Mouse (Mus musculus) kidney, postnatal 25 days (tissue): ENCODE measurements around the gene Cyth2.
A peak's percentile ranks its signal among the peaks of the same experiment; 100 is the strongest.

Experiments used
- DNase-seq, 2 experiments: peaks; one replicate each; pipeline ENCODE4 v3.0.0; 2021; ENCODE audit warnings: mixed read lengths in 2 of 2

Cyth2 gene

DNA sequence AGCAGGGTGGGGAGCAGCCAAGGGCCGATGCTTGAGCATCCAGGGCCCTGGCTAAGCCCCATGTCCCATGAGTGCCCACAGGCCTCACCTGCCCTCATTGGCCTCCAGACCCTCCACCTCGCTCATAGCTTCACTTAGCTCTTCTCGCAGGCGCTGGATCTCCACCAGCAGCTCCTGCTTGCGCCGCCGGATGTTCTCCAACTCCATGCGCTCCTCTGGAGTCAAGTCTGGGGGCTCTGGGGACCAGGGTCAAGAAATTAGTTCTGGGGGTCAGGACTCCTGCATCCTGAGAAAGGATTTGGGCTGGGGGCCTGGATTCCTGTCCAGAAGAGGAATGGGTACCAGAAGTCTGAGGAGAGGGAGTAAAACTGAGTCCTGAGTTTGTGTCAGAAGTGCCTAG is 1.5 kb downstream of the Cyth2 start:
- DNase-seq, result no peak

DNA sequence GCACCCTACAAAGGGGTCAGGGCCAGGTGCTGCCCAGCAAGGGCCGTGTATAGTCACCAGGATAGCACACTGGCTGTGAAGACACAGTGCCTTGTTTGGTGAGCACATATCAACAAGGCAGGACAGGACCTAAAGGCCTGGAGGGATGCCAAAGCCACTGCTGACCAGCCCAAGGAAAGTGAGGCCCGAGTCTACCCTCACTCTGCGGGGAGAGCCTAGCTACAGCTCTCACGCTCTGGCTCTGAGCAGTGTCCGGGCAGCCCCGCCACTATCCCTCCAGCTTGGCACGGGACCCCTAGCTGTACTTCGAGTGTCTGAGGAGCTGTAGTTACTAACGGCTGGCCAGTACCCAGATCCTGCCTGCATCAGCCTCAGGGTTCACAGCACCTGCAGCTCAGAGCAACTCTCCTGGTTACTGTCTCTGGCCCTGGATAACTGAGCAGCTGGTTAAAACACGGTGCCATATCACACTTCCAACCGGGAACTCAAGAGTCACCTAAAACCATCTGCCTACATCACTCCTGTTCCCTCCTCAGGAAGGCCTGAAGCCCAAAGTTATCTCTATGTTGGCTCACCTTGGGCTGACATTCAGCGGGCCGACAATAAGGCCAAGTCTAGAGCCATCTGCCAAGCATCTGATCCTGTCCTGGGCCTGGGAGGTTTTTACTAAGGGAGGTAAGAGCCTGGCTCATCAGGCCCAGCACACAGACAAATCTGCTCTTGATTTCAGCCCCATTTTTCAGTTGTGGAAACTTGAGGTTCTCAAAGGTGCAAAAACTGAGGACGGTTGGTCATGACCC is 4.9 kb downstream of the Cyth2 start:
- DNase-seq, result no peak

DNA sequence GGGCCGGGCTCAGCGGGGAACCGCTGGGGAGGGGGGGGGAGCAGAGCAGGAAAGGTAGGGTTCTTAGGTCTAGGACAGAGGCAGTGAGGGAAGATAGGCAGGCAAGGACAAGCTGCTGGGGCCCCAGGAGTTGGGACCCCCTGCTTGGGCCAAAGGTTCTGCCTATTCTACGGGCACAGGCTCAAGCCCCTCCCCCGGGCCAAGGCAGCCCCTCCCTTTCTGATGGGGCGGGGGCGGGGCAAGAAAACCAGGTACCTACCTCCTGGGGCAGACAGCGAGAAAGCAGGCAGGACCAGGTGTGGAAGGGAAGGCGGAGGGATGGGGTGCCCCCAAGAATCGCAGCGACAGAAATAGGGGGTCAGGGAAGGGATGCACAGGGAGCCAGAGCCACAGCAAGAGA is 5.9 kb downstream of the Cyth2 start:
- DNase-seq, result no peak

DNA sequence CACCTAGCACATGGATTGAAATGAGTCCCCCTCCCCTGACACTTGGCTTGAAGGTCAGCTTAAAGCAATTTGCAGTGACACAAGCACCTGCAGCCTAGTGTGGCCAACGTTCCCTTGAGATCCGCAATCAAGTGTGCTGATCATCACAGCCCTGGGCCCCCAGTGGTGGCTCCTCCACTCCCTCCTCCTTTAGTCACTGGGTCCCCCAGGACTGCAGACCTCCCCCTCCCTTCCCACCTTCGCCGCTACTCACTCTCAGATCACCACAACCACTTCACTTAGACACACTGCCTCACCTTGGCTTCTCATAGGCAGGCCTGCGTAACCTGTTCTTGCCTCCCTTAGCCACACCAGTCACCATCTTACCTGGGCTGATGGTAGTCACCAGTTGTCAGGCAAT is 8.4 kb downstream of the Cyth2 start:
- no peak for DNase-seq

DNA sequence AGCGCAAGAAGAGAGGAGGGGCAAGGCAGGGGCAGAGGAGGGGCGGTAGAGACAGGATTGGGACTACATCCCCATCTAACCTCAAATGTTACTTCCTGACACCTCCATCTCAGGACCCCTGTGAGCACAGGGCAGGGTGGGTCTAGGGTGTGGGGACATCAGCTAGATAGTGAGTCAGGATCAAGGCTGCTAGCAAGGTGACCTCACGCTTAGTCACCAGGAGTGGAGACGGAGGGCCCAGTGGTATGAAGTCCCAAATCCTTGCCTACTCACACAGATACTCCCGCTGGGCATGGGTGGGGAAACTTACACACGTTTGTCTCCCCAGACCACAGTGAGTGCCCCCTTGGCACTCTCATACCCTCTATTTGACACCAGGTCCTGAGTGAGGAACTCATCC is 11.8 kb downstream of the Cyth2 start:
- DNase-seq, result no peak

DNA sequence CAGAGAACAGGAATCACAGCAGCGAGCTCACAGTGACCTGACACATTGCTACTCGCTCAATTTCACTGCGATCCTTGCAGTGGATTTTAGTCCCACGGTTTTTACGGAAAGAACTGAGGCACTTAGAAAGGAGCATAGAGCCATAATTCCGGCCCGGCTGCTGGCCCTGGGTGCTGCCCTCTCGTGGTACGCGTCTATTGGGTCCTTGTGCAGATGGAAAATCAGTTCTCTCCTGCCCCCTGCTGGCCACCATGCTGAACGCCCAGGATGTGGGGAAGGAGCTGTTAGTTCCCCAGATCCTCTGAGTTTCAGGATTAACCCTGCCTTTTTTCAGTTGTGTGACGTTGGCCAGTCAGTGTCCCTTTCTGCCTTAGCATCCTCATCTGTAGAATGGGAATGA is 13.0 kb downstream of the Cyth2 start:
- DNase-seq, result peak; percentile 92 to 98

DNA sequence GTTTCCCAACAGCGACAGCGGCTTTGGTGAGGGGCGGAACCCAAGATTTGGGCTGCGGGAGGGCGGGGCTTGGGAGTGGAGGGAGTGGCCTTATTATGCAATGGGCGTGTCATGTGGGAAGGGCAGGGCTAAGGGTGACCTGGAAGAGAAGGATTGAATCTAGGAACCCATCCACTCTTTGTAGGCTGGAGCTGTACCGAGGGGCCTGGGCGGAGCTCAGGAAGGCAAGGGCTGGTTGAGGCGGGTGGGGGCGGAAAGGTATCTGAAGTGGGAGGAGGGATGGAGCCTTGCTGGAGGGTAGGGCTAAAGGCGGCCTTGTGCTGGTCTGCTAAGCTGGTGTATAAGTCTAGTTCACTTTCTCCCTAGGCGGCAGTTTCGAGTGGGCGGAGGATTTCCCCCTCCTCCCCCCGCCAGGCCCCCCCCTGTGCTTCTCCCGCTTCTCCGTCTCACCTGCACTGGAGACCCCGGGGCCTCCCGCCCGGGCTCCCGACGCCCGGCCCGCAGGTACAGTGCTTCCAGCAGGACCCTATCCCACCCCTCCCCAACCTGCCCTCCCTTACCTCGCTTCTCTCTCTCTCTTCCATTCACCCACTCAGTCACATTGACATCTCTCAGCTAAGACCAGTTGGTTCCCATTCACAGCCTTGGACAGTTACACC is 13.7 kb downstream of the Cyth2 start:
- DNase-seq, result peak; percentile 51 to 81

DNA sequence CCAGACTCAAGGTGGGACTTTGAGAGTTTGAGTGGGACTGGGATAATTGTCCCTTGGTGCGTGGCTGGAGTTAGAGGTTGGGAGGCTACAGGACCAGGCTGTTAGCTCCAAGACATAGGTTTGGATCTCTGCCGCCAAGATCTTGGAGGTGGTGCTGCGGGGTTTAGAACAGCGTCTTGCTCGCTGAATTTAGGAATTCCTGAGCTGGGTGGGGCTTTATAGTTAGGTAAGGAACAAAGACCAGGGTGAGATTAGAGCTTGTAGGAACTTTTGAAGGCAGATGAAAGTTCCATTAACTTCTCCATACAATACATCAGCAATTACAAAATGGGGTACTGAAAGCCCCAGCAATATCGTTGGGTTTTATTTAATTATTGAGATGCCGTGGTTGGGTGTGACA is 14.4 kb downstream of the Cyth2 start:
- DNase-seq, result no peak

DNA sequence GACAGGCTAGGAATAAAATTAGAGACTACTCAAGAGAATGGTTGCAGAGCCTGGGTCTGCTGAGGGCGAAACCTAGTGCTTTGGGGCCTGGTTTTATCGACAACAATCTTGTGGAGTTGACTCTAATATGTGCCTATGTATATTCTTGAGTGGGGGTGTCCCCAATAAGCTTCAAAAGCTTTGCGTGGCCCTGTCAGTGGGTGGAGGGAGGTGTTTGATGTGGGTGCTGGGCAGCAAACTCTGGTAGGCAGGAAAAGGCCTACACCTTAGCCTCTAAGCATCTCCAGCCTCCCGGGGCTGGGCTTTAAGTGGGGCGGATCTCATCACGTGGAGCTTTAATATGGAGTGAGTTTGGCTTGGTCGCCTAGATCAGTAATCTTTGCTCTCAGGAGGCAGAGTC is 15.4 kb downstream of the Cyth2 start:
- no peak for DNase-seq

DNA sequence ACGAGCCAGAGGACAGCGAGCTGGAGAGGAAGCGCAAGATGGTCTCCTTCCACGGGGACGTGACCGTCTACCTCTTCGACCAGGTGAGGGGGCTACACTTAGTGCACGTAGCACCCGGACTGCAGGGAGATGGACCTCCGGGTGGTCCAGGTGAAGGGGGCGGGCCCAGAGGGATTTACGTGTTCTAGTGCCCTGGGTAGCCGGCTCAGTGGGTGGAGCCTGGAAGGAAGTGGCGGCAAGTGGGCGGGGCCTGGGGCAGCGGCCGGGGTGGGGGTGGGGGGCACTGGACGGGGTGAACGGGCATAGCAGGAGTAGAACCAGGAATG is 15.9 kb downstream of the Cyth2 start:
- peak; percentile 74 to 81 for DNase-seq

DNA sequence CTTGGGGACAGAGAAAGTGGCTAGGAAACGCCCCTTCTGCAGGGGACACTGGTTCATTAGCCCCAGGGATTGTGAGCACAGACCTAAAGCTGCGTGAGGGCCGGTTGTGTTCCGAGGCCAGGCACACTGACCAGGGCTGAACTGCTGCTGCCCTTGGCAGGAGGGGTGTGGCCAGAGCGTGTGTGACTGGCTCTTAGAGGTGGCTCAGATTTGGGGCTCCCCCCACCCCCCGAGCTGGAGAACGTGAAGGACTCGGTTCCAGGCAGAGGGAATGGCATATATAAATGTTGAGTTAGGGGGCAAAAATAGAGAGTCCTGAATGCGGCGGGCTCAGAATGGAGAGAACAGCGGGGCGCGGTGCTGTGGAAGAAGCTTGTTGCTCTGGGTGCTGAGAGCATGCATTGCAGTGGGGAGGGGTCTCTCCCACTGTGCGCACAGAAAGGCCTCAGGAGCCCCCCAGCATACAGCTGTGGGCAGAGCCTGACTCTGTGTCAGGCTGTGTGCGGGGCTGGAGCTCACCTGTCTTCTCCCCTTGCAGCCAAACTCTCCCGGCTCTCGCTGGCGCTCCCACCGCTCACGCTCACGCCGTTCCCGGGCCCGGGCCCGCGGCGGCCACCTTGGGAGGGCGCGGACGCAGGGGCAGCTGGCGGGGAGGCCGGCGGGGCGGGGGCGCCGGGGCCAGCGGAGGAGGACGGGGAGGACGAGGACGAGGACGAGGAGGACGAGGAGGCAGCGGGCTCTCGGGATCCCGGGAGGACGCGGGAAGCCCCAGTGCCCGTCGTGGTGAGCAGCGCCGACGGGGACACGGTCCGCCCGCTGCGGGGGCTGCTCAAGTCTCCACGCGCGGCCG is 16.5 kb downstream of the Cyth2 start:
- peak; percentile 39 to 70 for DNase-seq

DNA sequence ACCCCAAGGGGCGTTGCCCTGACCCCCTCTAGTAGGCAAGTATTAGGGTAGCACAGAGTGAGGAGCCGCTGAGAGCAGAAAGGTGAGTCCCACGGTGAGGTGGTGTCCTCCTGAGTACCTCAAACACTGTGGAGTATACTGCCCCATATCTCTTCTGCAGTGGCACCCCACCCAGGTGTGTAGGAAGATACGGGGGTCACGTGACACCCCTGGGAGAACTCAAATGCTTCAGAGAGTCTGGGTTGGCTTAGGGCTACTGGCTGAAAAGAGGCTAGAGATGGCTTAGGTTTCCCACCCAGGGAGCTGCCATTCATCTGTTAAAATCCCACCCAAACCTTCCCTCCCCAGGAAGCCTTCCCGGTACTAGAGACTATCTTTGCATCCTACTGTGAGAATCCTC is 17.4 kb downstream of the Cyth2 start:
- DNase-seq, result no peak

DNA sequence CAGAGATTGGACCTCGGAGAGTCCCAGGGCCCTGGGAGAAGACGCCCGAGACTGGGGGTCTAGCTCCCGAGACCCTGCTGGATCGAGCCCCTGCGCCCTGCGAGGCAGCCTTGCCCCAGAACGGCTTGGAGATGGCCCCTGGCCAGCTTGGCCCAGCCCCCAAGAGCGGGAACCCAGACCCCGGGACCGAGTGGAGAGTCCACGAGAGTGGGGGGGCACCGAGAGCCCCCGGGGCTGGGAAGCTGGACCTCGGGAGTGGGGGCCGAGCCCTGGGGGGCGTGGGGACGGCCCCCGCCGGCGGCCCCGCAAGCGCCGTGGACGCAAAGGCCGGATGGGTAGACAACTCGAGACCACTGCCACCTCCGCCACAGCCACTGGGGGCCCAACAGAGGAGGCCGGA is 19.4 kb downstream of the Cyth2 start:
- DNase-seq, result no peak

DNA sequence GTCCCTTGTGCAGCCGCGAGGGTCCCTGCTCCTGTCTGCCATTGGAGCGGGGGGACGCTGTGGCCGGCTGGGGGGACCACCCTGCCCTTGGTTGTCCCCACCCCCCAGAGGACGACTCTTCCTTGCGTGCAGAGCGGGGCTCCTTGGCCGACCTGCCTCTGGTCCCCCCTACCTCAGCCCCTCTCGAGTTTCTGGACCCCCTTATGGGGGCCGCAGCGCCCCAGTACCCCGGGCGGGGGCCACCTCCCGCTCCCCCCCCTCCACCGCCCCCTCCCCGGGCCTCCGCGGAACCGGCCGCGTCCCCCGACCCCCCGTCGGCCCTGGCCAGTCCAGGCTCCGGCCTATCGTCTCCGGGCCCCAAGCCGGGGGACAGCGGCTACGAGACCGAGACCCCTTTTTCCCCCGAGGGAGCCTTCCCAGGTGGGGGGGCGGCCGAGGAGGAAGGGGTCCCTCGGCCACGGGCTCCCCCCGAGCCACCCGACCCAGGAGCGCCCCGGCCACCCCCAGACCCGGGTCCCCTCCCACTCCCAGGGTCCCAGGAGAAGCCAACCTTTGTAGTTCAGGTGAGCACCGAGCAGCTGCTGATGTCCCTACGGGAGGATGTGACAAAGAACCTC is 20.3 kb downstream of the Cyth2 start:
- DNase-seq, result no peak

DNA sequence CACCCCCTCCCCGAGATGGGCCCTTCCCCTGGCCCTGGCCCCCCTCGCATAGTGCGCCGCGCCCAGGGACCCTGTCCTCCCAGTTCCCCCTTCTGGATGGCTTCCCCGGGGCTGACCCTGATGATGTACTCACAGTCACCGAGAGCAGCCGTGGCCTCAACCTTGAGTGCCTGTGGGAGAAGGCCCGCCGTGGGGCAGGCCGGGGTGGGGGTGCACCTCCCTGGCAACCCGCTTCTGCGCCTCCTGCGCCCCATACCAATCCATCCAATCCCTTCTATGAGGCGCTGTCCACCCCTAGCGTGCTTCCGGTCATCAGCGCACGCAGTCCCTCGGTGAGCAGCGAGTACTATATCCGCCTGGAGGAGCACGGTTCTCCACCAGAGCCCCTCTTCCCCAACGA is 21.1 kb downstream of the Cyth2 start:
- DNase-seq, result no peak

DNA sequence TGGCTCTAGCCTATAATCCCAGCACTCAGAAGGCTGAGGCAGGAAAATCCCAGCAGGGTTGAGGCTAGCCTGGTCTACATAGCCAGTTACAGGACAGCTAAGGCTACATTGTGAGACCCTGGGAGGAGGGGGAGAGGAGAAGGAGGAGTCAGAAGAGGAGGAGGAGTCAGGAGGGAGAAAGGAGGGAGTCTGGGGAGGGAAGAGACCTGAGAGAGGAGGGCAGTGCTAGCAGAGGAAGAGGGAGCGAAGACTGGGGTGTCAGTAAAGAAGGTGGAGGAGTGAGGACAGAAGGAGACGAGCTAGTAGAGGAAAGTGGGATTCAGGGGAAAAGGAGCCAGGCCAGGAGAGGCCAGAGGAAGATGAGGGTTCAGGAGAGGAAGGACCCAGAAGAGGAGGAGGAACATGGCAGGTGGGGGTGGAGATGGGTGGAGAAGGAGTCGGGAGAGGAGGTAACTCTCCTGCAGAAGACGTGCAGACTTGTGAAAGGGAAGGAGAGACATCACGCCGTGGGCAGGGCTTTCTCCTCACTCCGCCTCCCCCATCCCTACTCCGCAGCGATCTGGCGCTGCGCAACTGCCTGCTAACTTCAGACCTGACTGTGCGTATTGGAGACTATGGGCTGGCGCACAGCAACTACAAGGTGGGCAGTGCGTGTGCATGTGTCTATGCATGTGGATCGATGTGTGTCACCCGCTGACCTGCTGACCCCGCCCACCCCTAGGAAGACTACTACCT is 22.5 kb downstream of the Cyth2 start:
- DNase-seq, result no peak

DNA sequence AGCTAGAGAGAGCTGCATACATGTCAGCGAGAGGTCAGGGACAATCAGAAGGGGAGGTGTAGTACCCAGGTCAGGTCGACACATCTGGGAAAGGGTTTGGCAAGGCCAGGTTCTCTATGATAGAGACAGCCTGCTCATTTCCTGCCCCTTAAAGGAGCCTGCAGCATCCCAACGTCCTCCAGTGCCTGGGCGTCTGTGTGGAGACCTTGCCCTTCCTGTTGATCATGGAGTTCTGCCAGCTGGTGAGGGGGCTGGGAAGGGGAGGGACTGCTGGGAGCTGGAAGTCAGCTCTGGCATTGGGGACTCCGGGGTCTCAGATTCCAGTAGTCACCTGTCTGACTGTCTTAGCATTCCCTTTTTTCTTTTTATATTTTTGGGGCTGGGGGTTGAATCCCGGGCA is 23.7 kb downstream of the Cyth2 start:
- peak; percentile 50 to 76 for DNase-seq

DNA sequence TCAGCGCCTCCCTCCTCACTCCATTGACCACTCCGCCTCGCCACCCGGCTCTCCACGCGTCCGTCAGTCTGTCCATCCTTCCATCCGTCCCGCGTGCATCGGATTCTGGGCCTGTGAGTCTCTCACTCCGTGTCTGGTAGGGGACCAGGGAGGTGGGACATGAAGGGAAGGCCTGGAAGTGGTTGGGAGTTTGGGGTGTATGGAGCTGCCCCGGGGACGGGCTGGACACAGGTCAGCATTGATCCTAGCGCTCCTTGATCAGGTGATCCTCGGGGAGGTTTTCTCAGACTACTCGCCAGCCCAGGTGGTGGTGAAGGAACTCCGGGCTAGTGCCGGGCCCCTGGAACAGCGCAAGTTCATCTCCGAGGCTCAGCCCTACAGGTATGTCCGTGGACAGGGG is 26.7 kb downstream of the Cyth2 start:
- DNase-seq, result peak in 1 of 2 experiments; percentile 31

DNA sequence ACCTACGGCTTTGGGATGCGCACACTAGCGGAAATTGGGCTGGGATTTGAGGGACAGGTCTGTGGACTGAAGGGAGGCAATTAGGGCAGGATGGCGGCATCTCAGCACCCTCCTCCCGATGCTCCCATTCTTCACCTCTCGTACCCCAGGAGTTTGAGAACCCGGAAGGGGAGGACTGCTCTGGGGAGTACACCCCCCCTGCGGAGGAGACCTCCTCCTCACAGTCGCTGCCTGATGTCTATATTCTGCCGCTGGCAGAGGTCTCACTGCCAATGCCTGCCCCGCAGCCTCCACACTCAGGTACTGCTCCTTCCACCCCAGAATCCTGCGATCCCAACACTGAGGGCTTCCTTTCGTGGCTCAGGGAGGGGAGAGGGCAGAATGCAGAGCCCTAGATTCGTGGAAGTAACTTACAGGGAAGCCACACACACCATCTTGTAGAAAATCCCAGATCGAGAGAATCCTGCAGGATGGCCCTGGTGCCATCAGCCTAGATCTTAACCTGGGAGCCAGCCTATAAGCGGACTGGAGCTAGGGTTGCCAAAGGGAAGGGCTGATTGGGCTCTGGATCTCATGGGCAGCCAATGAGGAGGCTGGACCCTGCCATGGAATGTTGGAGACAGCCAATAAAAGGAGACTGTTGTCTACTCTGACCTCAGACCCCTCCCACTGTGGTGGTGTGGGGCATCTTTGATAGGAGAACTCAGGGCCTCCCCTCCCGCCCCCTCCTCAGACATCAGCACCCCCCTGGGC is 27.5 kb downstream of the Cyth2 start:
- peak in 1 of 2 experiments; percentile 59 for DNase-seq

DNA sequence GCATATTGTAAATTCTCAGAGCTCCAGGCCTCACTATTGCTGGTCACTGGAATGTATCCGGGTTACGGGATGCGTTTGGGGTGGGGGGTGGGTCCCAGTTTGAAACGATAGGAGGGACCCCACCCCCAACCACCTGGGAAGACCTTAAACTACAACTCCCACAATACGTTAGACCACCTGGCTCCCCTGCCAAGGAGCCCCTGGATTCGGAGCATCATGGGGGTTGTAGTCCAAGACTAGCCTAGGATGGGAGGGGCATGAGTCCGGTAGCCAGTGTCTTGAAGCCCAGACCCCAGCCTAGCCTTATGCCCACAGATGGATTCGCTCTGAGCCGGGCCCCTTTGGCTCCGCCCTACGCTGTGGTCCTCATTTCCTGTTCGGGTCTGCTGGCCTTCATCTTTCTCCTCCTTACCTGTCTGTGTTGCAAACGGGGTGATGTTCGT is 28.2 kb downstream of the Cyth2 start:
- peak in 1 of 2 experiments; percentile 53 for DNase-seq

DNA sequence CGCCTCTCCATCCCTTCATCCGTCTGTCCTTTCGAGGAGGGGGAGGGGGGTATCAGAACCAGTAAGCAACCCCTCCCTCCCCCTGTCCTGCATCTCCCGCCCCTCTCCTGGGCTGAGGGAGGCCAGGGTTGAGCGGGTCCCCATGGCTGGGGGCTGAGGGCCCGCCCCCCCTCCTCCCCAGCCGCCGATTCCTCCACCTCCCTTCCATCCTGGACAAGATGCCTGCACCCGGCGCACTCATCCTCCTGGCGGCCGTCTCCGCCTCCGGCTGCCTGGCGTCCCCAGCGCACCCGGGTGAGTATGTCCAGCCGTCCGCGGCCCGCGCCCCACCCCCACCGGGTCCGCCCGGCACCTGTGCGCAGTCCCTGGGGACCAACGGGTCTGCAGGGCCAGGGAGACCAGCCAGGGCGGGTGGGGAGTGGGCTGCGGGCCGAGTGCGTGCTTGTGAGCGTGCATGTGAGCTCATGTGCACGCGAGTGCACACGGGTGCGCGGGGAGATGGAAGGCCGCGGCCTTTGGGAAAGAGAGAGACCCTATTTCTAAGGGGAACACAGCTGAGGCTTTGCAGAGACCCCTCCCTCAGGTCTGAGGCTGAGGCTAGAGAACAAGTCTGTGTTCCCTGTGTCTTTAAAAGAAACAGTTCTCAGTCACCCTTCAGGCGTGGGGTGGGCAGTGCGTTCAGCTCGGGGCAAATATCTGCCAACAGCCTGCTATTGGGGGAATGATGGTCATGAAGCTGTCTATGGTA is 28.8 kb downstream of the Cyth2 start:
- peak in 1 of 2 experiments; percentile 59 for DNase-seq
